Mouse (Mus musculus): ENCODE data around the gene Ino80d.

The Ino80d gene

GRCm38 (mm10) chr1:63107614-63108327 lies 6.7 kb downstream of the Ino80d start:
- no peak for DNase-seq

DNA sequence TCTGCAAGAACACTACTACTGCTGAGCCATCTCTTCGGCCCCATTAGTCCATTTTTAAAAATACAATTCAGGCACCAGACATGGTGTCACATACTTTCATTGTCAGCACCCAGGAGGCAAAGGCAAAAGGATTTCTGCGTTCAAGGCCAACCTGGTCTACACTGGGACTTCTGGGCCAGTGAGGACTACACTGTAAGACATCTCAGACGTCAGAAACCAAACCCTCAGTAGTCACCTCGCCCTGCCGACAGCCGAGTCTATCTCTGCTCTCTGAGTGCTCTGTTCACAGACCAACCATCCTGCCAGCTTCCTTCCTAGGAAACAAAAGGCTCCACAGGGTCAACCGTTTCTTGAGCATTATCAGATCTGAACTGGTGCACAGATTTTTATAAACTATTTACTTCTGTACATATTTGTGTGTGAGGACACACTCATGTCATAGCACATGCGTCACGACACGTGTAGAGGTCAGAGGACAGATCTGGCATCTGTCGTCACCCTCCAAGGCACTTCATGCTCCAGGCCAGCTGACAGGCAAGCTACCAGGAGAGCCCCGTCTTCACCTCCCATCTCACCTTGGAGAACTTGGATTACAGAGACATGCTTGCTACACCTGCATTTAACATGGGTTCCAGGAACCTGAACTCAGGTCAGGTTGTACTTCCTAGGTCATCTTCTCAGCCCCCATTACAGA lies 11.6 kb downstream of the Ino80d start:
- no peak for DNase-seq

- DNase-seq, result no peak
These were observed 14.3 kb downstream of the Ino80d start for GRCm38 (mm10) chr1:63100196-63100595.

GRCm38 (mm10) chr1:63098831-63099230 lies 15.6 kb downstream of the Ino80d start:
- no peak for DNase-seq

DNA sequence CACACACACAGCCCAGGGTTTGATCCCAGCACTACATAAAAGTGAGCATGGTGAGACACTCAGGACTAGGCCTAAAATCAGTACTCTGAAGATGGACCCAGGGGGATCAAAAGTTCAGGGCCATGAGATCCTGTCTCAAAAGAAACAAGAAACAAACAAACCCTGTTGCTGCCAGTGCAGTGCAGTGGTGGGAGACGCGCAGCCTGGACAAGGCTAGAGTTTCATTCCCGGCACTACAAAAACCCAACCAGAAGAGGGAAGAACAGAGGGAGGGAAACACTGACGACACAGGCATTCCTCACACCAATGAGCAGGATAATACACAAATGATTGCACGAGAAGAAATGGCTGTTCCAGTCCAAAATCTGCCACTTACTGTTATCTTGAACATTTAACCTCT lies 18.4 kb downstream of the Ino80d start:
- no peak for DNase-seq

DNA sequence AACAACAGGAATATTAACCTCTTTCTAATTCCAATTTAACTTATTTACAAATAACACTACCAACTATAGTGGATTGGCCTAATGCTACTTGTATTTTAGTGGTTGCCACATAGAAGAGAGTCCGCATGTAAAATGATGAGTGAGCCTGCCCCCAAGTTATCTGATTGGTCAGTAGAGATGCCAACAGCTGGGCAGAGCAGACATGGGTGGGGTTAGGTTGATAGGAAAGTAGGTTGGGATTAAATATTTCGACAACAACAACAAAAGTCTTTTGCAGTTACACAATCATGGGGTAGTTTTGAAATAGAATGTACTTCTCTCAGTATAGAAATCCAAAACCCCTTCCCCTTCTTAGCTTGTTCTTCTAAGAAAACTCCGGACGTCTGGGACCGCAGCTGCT lies 24.7 kb downstream of the Ino80d start:
- DNase-seq, result no peak

GRCm38 (mm10) chr1:63088614-63089013 lies 25.9 kb downstream of the Ino80d start:
- DNase-seq, result peak; percentile 5 to 7

- DNase-seq, result no peak
These were observed 34.2 kb downstream of the Ino80d start for GRCm38 (mm10) chr1:63080277-63080676.

DNA sequence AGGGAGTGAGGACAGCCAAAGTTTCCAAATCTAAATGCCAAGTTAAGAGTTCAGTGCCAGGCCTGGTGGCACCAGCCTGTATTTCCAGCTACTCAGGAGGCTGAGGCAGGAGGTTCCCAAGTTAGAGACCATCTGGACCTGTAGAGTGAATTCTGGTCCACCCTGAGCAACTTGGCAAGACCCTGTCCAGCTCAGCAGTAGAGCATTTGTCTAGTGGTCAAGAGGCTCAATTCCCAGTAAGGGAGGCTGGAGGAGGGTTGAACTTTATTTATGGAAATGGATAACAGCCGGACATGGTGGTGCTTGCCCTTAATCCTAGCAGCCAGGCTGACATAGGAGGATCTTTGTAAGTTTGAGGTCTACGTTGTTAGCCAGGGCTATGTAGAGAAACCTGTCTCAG lies 38.1 kb downstream of the Ino80d start:
- no peak for DNase-seq

DNA sequence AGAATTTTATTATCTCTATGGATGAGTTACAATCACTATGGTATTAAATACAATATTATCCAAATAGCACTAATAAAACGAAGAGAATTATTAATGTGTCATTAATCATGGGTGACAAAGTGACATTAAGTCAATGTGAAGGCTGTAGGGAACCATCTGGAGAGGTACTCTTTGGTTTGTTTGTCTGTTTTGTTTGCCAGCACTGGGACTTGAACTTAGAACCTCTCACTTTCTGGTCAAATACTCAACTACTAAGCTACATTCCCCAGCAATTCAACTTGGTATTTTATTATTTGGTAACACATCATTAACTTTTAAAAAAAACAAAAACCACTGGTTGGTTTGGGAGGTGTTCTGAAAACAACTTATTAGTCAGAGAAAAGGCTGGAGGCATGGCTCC lies 43.1 kb downstream of the Ino80d start:
- DNase-seq, result no peak

DNA sequence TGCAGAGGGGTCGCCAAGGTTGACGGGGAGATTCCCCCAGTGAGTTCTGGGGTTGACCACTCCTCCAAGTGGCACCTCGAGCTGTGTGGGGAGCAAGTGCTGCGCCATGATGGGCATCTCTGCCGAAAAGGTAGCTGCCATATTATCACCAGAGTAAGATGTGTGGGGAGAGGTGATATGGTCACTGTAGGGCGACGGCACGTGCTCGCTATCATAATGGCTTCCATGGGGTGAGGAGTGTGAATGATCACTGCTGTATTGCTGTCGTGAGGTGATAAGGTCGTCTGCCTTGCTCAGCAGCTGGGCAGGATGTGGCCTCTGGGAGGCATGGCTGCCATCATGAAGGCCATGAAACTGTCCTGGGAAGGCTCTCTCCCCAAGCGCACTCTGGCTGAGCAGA lies 56.1 kb downstream of the Ino80d start:
- DNase-seq, result no peak

DNA sequence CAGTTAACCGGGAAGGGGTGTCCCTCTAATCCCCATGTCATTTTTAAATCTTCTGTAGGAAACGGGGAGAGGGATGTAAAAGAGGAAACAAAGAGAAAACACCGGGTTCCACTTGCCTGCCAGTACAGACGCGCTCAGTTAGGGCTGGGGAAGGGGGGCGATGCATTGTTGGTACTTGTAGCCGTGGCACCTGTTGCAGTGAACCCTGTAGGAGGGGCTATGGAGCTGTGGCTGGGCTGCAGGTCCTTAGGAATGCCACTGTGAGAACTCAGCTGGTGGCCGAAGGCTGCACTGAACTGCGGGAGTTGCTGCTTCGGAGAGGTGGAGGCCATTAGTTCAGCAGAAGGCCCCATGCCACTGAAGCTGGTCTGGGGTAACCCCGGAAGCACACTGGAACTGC lies 56.6 kb downstream of the Ino80d start:
- DNase-seq, result no peak

DNA sequence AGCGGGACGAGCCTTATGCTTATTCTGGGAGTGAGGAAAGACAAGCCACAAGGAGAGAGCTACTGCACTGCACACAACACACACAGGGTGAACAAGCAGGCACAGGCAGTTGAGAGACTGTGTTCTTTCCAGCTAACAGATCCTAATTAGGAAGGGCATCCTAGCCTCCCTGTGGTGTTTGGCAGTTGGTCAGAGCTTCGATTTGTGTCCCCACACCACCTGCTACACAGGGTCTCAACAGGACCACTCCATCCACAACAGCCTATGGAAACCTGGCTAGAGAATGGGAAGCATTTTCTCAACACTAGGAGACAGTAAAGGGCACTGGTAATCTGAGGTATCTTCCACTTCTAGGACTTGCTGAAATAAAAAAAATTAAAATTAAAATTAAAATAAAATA lies 57.1 kb downstream of the Ino80d start:
- DNase-seq, result no peak

GRCm38 (mm10) chr1:63055386-63055785 lies 59.1 kb downstream of the Ino80d start:
- DNase-seq, result no peak

GRCm38 (mm10) chr1:63050866-63051265 lies 63.6 kb downstream of the Ino80d start:
- DNase-seq, result no peak

DNA sequence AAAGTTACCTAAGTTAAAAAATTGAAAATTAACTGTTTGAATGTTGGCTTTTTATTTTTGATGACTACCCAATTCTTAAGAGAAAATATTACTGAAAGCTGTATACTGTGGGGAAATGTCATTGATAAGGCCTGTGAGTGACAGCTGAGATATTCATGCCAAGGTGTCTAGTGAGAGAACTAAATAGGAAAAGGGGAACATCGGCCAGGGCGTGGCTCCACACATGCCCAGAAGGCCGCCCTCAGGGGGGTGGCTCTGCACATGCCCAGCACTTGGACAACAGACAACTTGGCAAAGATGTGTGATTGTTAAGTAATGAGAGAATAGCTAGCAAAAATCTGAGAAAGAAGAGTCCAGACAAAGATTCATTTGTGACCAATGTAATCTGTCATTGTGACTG lies 64.5 kb downstream of the Ino80d start:
- no peak for DNase-seq

DNA sequence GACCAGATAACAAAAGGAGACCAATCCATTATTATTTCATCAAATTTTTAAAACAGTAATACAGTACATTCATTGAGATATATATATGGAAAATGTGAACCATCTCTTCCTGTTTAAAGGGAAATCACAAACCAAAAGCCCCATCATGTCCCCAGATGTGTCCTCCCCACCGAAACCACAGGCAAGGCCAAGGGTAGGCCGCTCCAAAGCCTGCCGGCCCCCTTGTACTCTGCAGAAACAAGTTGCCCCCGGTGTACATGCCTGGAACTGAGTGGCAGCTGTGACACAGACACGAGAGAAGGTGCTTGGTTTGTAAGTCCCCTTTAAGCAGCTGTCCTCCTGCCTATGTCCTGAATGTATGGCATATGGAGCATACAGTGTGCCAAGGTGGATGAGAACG lies 66.5 kb downstream of the Ino80d start:
- DNase-seq, result no peak

GRCm38 (mm10) chr1:63032929-63033328 lies 81.5 kb downstream of the Ino80d start:
- DNase-seq, result no peak

GRCm38 (mm10) chr1:63019916-63020315 lies 94.6 kb downstream of the Ino80d start:
- DNase-seq, result no peak

GRCm38 (mm10) chr1:63005013-63005646 lies 109.3 kb downstream of the Ino80d start:
- DNase-seq, result no peak

- DNase-seq, result peak; percentile 30 to 37
These were observed 112.6 kb downstream of the Ino80d start for GRCm38 (mm10) chr1:63001874-63002273.

DNA sequence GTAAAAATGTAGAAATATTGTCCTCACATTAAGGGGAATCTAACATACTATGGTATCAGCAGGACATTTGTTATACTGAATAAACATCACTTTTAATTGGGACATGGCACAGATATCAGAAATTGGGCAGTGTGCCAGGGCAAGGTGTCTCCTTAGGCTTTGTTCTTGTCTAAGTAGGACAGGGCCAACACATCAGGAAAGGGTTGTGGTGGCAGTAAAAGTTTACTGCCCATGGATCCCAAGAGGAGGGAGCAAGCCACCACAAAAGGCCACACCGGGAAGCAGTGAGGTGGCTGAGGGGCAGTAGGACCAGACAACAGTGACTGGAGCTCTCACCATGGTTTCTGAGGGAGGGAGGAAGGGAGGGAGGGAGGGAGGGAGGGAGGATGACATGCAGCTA lies 121.1 kb downstream of the Ino80d start:
- DNase-seq, result no peak

- DNase-seq, result no peak
These were observed 121.8 kb downstream of the Ino80d start for GRCm38 (mm10) chr1:62992648-62993047.

GRCm38 (mm10) chr1:62991021-62991420 lies 123.4 kb downstream of the Ino80d start:
- no peak for DNase-seq

Measured in B cell, adult 2 months (primary cell).